Mouse (Mus musculus) left cerebral cortex, adult 18-20 months (tissue): Measurements from ENCODE around the gene Lgals4. TPM values are rescaled to one million over a fixed set of nuclear protein-coding genes. Genes with fewer than 3 reads are reported as not detected.

ENCODE experiments used
- DNase-seq, 2 experiments: peaks; one replicate each; pipeline ENCODE4 v3.0.0; 2021 to 2022; ENCODE audit warnings: low spot score in 2 of 2, mixed read lengths in 1 of 2
- total RNA-seq, 2 experiments: library from RNA; stranded (reverse); gene quantifications; 2 replicates each; pipeline ENCODE4 v1.2.3; 2021

Lgals4 gene
- total RNA-seq, 2 experiments from 2014 or later, result 1.9 to 2.4 TPM

DNA sequence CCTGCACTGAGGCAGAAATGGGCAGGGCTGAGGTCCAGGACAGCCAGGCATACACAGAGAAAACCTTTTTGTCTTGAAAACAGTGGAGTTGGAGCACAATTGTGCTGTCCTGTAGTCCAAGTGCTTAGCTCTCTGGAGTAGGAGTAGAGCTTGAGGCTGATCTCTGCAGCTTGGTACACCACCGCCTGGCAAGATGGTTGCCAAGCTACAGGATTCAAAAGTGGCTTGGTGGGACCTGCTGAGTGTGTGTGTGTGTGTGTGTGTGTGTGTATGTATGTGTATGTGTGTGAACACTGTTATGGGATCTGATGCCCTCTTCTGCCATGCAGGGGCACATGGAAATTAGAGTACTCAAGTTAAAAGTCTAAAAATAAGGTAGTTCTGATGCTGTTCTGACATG lies 11.1 kb upstream of the Lgals4 start:
- DNase-seq, result no peak

DNA sequence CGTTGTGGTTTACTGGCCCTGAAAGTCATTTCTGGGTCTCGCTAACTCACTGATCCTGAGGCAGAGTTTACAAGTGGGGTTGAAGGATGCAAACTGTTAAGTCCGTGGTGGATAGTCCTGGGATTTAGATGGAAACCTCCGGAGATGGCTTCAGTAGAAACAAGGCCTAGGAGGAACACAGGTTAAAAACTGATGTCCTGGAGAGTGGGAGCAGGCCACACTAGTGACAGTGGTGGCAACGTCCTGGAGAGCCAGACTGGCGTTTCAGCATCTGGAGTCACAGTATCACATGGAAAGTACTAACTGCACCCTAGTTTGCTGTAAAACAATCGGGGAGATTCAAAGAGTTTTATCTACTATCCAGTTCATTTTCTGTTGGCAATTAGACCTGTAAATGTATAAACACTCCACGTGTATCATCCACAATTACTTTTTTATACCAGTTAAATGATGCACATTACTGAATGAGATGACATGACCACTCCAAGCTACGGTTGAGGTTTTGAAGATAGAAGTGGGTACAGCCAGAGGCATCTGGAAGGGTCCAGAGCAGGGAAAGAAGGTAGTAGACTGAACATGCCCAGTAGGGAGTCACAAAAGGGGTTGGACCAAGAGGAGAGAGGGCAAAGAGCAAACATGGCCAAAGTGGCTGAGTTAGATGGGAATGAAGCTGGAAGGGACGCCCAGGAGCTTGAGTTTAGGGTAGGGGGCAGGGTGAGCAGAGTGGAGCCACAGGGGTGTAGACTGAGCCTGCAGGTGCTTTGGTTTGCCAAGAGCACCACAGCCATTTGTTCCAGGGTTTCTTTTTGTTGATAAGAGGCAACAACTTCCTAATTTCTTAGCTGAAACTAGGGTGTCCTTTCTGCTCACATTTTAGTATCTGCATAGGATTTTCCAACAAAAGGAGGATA lies 10.4 kb upstream of the Lgals4 start:
- no peak for DNase-seq

DNA sequence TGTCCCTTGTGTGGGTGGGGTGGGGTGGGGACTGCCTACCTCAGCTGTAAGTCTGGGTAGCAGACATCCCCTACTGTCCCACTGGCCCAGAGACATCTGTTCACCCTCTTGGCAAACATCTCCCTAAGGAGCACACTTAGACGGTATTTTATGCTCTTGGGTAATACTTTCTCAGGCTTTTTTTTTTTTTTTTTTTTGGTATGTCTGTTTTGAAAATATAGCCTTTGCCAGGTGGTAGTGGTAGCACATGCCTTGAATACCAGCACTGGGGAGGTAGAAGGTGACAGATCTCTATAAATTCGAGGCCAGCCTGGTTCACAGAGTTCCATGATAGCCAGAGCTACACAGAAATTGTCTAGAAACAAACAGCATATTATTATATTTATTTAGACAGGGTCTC lies 9.7 kb upstream of the Lgals4 start:
- DNase-seq, result no peak

DNA sequence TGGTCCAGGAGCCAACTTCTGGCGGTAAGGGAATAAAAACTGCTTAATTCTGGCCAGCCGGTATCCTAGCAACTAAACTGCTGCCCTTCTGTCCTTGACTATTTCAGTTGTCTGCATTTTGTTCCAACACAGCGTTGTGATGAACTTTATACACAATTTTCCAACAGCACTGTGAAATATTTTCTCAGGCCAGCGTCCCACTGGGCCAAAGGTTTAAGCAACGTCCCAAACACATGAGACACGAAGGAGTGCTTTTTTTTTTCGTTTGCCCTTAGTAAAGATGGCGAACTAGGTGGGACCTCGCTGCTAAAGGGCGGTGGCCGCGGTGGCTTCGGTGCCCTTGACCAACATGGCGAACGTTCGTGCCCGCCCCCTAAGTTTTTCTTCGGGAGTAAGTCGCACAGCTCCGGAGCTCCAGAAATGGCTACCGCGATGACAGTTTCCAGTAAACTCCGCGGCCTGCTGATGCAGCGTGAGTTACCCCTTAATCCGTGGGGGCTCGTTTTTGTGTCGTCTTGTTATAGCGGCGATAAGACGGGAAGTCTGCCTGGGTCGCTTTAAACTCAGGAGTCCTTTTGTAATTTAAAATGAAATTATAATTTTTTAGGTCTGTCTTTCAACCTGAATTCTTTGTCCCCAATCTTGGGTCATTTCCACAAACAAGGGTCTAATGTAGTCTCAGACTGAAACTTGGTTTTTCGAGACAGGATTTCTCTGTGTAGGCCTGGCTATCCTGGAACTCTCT lies 8.5 kb upstream of the Lgals4 start, which contains the start of gene Ech1:
Gene Ech1 (plus strand): TSS at position 277 of the 745 bp plus-strand sequence.
- DNase-seq, result peak; percentile 86

DNA sequence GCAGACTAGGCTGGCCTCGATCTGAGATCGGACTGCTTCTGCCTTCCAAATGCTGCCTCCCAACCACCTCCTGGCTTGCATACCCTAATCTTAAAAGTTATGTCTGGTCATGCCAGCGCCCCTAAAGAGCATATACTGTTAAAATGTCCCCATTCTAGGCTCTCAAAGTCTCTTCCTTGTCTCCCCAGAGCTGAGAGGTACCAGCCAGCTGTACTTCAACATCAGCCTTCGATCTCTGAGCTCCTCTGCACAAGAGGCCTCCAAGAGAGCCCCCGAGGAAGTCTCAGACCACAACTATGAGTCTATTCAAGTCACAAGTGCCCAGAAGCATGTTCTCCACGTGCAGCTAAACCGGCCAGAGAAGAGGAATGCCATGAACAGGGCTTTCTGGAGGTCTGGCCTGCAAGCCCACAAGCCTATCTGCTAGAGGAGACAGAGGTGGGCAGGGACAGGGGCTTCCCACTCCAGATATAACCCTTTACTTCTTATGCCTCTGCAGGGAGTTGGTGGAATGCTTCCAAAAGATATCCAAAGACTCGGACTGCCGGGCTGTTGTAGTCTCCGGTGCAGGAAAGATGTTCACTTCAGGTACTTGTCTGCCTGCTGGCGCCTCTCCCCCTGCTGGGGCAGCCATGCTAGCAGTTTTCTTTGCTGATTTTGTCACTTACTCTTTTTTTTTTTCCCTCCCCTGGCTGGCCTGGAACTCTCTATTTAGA lies 7.8 kb upstream of the Lgals4 start:
- no peak for DNase-seq

DNA sequence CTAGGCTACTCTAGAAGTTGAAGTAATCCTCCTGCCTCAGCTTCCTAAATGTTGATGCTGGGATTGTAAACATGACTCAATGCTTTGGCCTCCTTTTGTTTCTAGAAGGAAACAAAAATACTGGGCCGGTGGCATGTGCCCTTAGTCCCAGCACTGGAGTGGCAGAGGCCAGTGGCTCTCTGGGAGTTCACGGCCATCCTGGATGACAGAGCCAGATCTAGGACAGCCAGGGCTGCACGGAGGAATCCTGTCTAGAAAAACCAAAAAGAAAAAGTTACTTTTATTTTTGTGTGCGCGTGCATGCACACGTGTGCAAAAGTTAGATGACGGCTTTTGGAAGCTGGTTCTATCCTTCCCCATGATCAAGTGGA lies 7.3 kb upstream of the Lgals4 start:
- no peak for DNase-seq

DNA sequence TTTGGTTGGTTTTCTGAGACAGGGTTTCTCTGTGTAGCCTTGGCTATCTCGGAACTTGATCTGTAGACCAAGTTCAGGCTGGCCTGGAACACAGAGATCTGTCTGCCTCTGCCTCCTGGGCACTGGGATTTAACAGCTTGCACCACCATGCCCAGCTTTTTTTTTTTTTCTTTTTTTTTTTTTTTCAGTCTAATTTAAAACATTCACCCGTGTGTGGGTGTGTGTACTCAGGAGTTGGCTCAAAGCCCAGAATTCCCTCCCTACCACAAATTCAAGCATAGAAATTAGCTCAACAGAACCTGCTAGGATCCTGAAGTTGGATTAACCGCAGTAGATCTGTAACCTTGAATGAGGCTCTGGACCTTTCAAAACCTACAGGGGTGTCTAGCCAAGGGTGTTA lies 6.3 kb upstream of the Lgals4 start:
- DNase-seq, result peak; percentile 69 to 70

DNA sequence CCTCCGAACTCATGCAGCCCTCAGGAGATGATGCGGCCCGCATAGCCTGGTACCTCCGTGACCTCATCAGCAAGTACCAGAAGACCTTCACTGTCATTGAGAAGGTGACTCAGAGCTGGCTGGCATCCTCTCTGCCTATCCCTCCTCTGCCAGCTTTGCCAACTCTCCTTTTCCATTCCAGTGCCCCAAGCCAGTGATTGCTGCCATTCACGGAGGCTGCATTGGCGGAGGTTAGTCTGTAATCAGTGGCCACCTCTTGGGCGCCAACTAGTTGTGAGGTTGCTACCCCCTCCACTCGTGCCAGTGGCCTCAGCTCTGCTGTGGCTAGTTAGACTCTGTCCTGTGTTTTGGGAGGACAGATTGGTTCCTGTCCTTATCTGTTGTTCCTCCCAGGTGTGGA lies 3.8 kb upstream of the Lgals4 start:
- DNase-seq, result no peak

DNA sequence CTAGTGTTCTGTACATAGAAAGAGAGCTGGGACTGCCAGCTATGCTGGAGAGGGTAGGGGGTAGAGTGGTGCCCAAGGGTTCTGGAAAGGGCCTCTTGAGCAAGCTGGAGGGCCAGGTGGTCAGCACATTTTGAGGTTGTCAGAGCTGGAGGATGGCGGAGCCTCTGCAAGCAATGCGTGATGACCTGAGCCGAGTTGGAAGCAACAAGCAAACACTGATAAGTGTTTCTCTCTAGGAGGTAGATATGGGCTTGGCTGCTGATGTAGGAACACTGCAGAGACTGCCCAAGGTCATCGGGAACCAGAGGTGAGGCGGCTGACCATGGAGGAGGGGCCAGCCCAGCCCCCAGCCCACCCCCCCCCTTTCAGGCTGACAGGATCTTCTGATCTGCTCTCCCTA lies 2.7 kb upstream of the Lgals4 start:
- DNase-seq, result no peak

DNA sequence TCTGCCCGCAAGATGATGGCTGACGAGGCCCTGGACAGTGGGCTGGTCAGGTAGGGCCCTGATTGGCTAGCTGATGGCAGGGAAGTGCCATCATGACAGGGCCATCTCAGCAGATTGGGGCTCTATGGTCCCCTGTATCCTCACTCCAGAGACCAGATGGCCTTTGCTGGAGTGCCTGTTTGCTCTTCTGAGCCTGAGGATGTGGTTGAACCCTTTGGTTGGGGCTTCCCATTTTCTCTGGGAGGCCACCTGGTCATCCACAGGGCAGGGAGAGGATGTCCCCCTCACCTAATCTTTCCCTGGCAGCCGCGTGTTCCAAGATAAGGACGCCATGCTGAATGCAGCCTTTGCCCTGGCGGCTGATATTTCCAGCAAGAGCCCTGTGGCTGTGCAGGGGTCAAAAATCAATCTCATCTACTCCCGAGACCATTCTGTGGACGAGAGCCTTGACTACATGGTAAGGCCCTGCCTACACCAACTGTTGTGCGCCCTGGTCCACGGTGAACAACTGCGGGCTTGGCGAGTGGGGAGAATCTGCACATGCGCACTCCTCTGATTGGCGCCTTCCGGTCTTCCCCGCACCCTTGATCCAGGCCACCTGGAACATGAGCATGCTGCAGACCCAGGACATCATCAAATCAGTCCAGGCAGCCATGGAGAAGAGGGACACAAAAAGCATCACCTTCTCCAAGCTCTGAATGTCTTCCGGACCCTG lies 2.1 kb upstream of the Lgals4 start:
- DNase-seq, result no peak

DNA sequence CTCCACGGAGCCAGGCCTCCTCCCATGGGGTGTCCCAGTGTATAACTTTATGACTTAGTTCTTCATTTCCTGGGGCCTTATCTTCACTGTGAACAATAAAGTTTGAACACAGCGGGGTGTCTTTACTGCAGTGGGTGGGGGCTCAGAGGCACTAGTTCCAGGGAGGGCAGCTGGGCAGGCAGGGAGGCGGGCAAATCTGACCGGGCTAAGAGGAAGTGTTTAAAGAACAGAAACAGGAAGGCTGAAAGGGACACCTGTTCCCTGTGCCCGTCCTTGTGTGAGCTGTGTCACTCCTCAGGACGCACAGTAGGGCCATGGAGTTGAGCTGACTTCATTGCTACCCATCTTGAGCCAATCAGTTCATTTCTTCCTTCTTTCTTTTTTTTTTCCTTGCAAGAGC lies 1.5 kb upstream of the Lgals4 start:
- no peak for DNase-seq

DNA sequence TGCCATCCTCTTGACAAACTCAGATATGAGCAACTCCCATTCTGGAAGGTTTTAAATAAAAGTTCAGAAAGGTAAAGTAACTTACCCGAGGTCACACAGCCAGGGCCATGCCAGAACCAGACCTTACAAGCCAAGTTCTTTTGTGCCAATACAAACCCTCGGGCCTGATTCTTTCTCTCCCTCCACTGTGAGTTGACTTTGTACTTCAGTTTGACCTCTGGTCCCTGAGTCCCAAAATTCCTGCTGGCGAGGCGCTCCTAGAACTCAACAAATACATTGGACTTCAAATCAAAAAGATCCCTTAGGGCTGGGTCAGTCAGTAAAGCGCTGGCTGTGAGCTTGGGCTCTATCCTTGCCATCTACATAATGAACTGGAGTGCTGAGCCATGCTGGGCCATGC lies 3.3 kb downstream of the Lgals4 start:
- no peak for DNase-seq

DNA sequence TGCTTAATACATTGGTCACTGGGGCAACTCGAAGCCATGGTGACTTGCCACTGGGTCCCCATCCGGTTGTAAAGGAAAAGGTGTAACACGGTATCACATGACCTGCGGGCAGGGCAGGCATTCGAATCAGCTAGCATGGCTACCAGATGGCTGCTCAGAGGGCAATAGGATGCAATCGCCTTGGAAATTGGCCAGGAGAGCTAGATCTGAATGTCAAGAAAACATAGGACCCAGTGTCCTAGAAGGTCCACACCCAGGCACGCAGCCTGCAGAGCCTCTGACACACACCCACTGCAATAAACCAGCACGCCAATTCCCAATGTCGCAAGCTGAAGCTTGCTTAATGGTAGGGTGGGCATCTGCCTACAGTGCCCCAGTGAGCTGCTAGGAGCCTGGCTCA lies 4.7 kb downstream of the Lgals4 start:
- no peak for DNase-seq

DNA sequence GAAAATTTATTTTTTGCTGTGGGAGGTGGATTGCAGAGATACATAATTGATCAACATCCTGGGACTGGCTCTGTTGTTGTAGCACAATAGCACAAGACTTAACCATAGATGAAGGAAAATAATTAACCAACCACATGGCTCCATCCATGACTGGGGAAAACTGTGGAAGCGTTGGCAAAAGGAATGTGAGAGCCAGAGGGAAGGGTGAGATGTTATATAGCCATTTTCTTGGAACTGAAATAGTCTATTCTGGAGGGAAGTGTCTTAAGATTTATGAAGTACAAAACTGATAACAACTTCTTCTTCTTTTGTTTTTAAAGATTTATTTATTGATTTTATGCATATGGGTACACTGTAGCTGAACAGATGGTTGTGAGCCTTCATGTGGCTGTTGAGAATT lies 13.6 kb downstream of the Lgals4 start:
- DNase-seq, result no peak

DNA sequence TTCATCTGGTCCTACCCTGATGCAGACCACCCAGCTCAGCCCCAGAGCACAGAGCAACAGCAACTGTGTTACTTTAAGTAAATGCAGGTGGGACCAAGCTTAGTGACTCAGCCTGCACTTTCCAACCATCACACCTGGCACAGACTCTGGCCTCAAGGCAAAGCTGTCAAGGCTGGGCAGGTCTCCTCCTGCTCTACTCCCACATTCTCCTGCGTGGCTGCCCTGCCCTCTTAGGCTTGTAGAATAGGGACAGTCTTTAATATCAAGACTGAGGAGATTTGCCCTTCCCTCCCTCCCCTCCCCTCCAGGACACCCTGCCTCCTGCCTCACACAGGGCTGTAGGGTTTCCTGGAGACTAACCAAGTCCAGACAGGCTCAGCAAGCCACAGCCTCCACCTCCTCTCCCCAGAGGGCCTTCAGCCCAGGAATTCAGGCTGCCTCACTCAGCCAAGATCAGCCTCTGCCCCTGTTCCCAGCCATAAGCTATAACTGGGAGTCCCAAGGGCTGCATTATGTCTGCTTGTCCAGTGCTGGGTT lies 16.1 kb downstream of the Lgals4 start:
- no peak for DNase-seq

DNA sequence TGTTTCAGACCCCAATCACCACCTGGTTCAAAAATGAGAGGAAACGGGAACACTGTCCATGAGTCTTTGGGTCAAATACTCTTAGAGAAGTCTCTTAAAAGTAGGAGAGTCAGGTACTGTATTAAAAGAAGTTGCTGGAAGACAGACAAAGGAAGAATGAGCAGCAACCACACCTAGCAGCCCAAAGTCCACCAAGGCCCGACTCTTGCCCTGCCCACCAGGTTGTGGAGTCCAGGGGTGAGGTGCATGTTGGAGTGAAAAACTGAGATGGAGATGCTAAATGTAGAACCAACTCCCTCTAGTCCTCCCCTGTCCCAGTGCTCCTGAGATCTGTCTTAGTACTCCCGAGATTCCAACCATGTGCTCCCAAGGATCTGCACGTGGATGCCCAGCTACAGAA lies 17.0 kb downstream of the Lgals4 start:
- no peak for DNase-seq

DNA sequence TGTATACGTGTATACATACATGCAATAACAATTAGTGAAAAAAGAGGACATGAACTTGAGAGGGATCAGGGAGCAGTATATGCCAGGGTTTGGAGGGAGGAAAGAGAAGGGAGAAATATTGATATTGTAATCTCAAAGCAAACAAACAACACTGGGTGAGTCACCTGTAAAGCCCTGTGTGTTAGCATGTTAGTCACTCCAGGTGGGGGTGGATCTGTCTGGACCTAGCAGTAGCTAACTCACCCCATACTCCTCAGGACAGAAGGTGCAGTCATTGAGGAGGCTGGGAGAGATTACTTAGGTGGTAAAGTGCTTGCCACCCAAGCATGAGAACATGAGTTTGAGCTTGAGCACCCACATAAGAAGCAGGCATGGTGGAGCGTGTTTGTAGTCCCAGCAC lies 26.3 kb downstream of the Lgals4 start:
- DNase-seq, result no peak

DNA sequence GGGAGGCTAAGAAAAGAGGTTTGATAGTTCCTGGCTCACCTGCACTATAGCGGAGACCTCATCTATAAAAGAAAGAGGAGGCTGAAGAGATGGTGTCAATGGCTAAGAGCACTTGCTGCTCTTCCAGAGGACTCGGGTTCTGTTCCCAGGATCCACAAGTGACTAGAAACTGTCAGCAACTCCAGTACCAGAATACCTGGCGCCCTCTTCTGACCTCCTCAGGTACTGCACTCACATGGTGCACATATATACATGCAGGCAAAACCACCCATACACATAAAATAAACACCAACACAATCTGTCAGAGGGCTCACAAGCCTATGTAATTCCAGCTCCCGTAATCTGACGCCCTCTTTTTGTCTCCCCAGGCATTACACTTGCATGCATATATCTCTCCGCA lies 27.2 kb downstream of the Lgals4 start:
- DNase-seq, result no peak

DNA sequence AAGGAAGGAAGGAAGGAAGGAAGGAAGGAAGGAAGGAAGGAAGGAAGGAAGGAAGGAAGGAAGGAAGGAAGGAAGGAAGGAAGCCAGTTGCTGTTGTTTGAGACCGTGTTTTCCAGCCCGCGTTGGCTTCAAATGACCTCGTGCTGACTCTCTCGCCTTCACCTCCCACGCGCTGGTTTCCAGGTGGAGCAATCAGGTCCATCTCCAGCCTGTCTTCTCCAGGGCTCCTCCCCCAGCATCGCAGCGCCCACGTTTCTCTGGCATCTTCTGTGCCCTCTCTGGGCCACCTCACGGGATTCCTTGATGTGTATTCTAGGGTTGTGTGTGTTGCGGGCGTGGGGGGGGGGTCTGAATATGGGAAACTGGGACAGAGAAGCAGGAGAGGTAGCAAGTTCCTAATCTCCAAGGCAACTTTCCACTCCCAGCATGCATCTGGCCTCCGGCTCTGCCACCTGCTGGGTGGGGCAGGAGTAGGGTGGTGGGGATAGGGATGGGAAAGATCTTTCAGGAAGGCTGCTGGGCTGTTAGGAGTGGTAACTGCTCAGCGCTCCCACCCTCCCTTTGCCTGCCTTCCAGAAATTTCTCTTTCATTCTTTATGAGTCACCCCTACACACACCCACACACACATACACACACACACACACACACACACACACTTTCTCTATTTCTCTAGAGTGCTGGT lies 29.3 kb downstream of the Lgals4 start:
- peak; percentile 53 to 57 for DNase-seq

DNA sequence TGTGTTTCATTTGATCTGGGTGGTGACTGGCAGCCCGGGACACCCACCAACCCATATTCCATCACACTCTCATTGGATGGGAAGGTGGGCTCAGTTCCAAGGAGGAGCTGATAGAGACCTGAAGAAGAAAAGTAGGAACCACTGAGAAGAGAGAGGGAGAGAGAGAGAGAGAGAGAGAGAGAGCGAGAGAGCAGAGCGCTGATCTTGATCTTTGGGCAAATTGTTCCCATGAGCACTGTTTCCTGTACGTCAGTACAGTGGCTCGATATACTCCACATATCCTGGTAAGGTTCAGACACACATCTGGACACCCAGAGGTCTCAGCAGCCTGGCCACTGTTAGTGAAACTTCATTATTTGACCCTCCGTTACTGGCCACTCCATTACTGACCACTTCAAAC lies 29.9 kb downstream of the Lgals4 start, which contains the start of gene Lgals7:
Gene Lgals7 (plus strand): TSS at position 314 of the 400 bp plus-strand sequence.
- DNase-seq, result no peak
